Mouse (Mus musculus): Measurements from ENCODE around the gene Olfr1177-ps. TPM values are rescaled to one million over a fixed set of nuclear protein-coding genes. Genes with fewer than 3 reads are reported as not detected.

Gene Olfr1177-ps
- polyA plus RNA-seq (2016; fragmentation: Nextera tagmentation; extraction: Ambion mirVana) = not detected in 2 replicates

DNA sequence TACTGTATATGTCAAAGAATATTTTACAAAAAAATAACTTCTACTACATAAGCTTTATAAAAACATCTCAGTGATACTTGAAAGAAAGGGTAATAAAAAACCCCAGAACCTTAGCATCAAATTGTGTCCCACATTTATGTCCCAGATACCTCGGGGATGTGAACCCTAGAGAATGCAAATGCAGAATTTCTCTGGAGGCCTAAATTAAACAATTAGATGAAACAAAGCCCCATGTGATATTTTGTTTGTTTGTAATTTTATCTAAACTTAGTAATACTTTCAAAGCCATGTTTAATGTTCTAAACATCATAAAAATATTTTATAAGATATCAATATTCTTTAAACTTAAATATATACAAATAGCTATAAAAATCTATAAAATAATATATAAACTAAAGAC is at the start of gene Olfr1177-ps:
TSS of gene Olfr1177-ps (minus strand) at position 101 of the 400 bp plus-strand sequence.
- Histone ChIP-seq H3K9ac (replicated peaks) (no peak within 1 kb of the TSS), H3K36me3 (no peaks in the 10 kb centered on the region), H3K4me1 (no peaks in the 10 kb centered on the region), H3K27ac (replicated peaks) (no peak within 1 kb of the TSS), H3K27me3 (no peaks in the 10 kb centered on the region), H3K4me2 (replicated peaks) (no peak within 1 kb of the TSS), H3K4me3 (no peak within 1 kb of the TSS), H3K9me3 (no peaks in the 10 kb centered on the region)
- ATAC-seq (ENCODE audit: low FRiP score, low read depth) = no peak
- WGBS = 76% methylated on average over 1 of the region's 1 CpGs

- Histone ChIP-seq H3K9me3 (no peaks in the 10 kb centered on the region), H3K4me1 (no peaks in the 10 kb centered on the region), H3K27ac (replicated peaks) (no peak within 1 kb of the TSS), H3K4me3 (no peak within 1 kb of the TSS), H3K27me3 (no peaks in the 10 kb centered on the region), H3K4me2 (replicated peaks) (no peak within 1 kb of the TSS), H3K9ac (replicated peaks) (no peak within 1 kb of the TSS), H3K36me3 (no peaks in the 10 kb centered on the region)
- 93% methylated on average over 1 of the region's 1 CpGs for WGBS
- no peak for ATAC-seq (ENCODE audit: low FRiP score, low read depth)
Measured at GRCm38 (mm10) chr2:88386762-88387161, 40.5 kb upstream of the Olfr1177-ps start, which contains the start of gene Olfr1178. TSS of gene Olfr1178 (plus strand) at chr2:88387062.

GRCm38 (mm10) chr2:88356304-88356703 is 10.0 kb upstream of the Olfr1177-ps start:
- Histone ChIP-seq H3K4me3 (no peak overlapping the region), H3K9me3 (no peaks in the 10 kb centered on the region), H3K27me3 (no peaks in the 10 kb centered on the region), H3K27ac (replicated peaks) (no peak overlapping the region), H3K9ac (replicated peaks) (no peak overlapping the region), H3K4me1 (no peaks in the 10 kb centered on the region), H3K36me3 (no peaks in the 10 kb centered on the region), H3K4me2 (replicated peaks) (no peak overlapping the region)
- 0 out of 2 replicates have a peak, but pooled peaks have one; percentile 27 for ATAC-seq (ENCODE audit: low FRiP score, low read depth)
- 2% methylated on average over 2 of the region's 2 CpGs for WGBS

DNA sequence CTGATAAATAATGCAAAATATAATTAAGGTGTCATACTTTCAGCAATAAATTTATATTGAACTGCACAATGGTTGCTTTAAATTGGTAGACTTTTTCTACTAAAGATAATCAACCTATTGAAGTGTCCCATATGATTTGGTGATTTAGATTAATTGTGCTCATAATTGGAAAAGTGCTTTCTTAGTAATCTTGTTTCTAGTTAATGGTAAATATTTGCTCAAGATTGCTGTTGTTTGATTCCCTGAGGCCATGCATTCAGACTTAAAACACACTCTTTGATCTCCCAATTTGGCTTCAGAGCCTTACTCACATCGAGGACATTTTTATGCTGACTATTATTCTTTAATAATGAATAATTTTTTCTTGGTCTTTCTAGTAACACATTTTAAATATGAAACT is 9.9 kb downstream of the Olfr1177-ps start, which contains the start of gene Olfr1176:
TSS of gene Olfr1176 (plus strand) at position 301 of the 400 bp plus-strand sequence.
- ATAC-seq (ENCODE audit: low FRiP score, low read depth) = no peak
- H3K4me2 ChIP-seq (replicated peaks) = no peak within 1 kb of the TSS
- no peaks in the 10 kb centered on the region for H3K36me3 ChIP-seq
- H3K27me3 ChIP-seq = no peaks in the 10 kb centered on the region
- no peak within 1 kb of the TSS for H3K9ac ChIP-seq (replicated peaks)
- H3K9me3 ChIP-seq = no peaks in the 10 kb centered on the region
- no peak within 1 kb of the TSS for H3K27ac ChIP-seq (replicated peaks)
- no peaks in the 10 kb centered on the region for H3K4me1 ChIP-seq
- H3K4me3 ChIP-seq = no peak within 1 kb of the TSS
- WGBS = 80% methylated on average over 1 of the region's 1 CpGs

- Histone ChIP-seq H3K4me1 (no peaks in the 10 kb centered on the region), H3K9me3 (no peaks in the 10 kb centered on the region), H3K27ac (replicated peaks) (no peak within 1 kb of the TSS), H3K4me3 (no peak within 1 kb of the TSS), H3K27me3 (no peaks in the 10 kb centered on the region), H3K9ac (replicated peaks) (no peak within 1 kb of the TSS), H3K4me2 (replicated peaks) (no peak within 1 kb of the TSS), H3K36me3 (no peaks in the 10 kb centered on the region)
- WGBS = 84% methylated on average over 2 of the region's 2 CpGs
- no peak for ATAC-seq (ENCODE audit: low FRiP score, low read depth)
Measured at GRCm38 (mm10) chr2:88327115-88327514, 19.2 kb downstream of the Olfr1177-ps start, which contains the start of gene Olfr1175-ps. TSS of gene Olfr1175-ps (minus strand) at chr2:88327215.

DNA sequence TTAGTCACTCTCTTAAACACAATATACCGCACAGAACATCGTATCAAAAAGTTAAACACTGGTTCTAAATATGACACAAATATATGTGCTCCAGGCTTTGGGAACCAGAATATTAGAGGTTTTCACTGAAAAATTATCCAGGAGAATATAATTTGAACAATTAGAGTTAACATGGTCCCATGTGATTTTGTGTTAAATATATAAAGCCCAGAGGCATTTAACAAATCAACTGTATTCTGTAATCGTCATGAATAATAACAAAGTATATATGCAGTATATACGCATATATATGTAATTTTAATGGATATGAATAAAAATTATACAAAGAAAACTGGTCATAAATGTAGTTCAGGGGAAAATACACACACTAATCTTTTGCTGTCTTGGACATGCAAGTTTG is 31.3 kb downstream of the Olfr1177-ps start, which contains the start of gene Olfr1174-ps:
TSS of gene Olfr1174-ps (minus strand) at position 101 of the 400 bp plus-strand sequence.
- H3K9me3 ChIP-seq = no peaks in the 10 kb centered on the region

More for the DNA sequence above, 31.3 kb downstream of the Olfr1177-ps start, which contains the start of gene Olfr1174-ps:
- Histone ChIP-seq H3K9ac (replicated peaks) (no peak within 1 kb of the TSS), H3K27me3 (no peaks in the 10 kb centered on the region), H3K4me2 (replicated peaks) (no peak within 1 kb of the TSS), H3K4me1 (no peaks in the 10 kb centered on the region), H3K27ac (replicated peaks) (no peak within 1 kb of the TSS), H3K36me3 (no peaks in the 10 kb centered on the region), H3K4me3 (no peak within 1 kb of the TSS)
- 91% methylated on average over 4 of the region's 4 CpGs for WGBS
- ATAC-seq (ENCODE audit: low FRiP score, low read depth) = no peak

Other genes starting within 250 kb of the Olfr1177-ps start
- not detected in 2 replicates for gene Olfr1166, start 218.2 kb downstream of the Olfr1177-ps start, polyA plus RNA-seq (2016; fragmentation: Nextera tagmentation; extraction: Ambion mirVana)
- not detected in 2 replicates for gene Olfr1167, start 191.3 kb downstream of the Olfr1177-ps start, polyA plus RNA-seq (2016; fragmentation: Nextera tagmentation; extraction: Ambion mirVana)
- not detected in 2 replicates for gene Olfr1168, start 164.6 kb downstream of the Olfr1177-ps start, polyA plus RNA-seq (2016; fragmentation: Nextera tagmentation; extraction: Ambion mirVana)
- not detected in 2 replicates for gene Olfr1170, start 118.2 kb downstream of the Olfr1177-ps start, polyA plus RNA-seq (2016; fragmentation: Nextera tagmentation; extraction: Ambion mirVana)
- gene Olfr1173, start 66.6 kb downstream of the Olfr1177-ps start, polyA plus RNA-seq (2016; fragmentation: Nextera tagmentation; extraction: Ambion mirVana) = not detected in 2 replicates
- gene Olfr1174-ps, start 31.4 kb downstream of the Olfr1177-ps start, polyA plus RNA-seq (2016; fragmentation: Nextera tagmentation; extraction: Ambion mirVana) = not detected in 2 replicates
- gene Olfr1175-ps, start 19.3 kb downstream of the Olfr1177-ps start, polyA plus RNA-seq (2016; fragmentation: Nextera tagmentation; extraction: Ambion mirVana) = not detected in 2 replicates
- gene Olfr1176, start 9.8 kb downstream of the Olfr1177-ps start, polyA plus RNA-seq (2016; fragmentation: Nextera tagmentation; extraction: Ambion mirVana) = not detected in 2 replicates
- gene Olfr1178, start 40.6 kb upstream of the Olfr1177-ps start, polyA plus RNA-seq (2016; fragmentation: Nextera tagmentation; extraction: Ambion mirVana) = not detected in 2 replicates
- not detected in 2 replicates for gene Olfr1179, start 60.0 kb upstream of the Olfr1177-ps start, polyA plus RNA-seq (2016; fragmentation: Nextera tagmentation; extraction: Ambion mirVana)
- gene Olfr1180, start 72.7 kb upstream of the Olfr1177-ps start, polyA plus RNA-seq (2016; fragmentation: Nextera tagmentation; extraction: Ambion mirVana) = not detected in 2 replicates
- not detected in 2 replicates for gene Olfr1181, start 79.7 kb upstream of the Olfr1177-ps start, polyA plus RNA-seq (2016; fragmentation: Nextera tagmentation; extraction: Ambion mirVana)
- not detected in 2 replicates for gene Gm13757, start 102.6 kb upstream of the Olfr1177-ps start, polyA plus RNA-seq (2016; fragmentation: Nextera tagmentation; extraction: Ambion mirVana)
- not detected in 2 replicates for gene Olfr1183, start 108.4 kb upstream of the Olfr1177-ps start, polyA plus RNA-seq (2016; fragmentation: Nextera tagmentation; extraction: Ambion mirVana)
- gene Olfr1184, start 137.1 kb upstream of the Olfr1177-ps start, polyA plus RNA-seq (2016; fragmentation: Nextera tagmentation; extraction: Ambion mirVana) = not detected in 2 replicates
- gene Olfr1185-ps1, start 146.8 kb upstream of the Olfr1177-ps start, polyA plus RNA-seq (2016; fragmentation: Nextera tagmentation; extraction: Ambion mirVana) = not detected in 2 replicates
- not detected in 2 replicates for gene Olfr1186, start 172.1 kb upstream of the Olfr1177-ps start, polyA plus RNA-seq (2016; fragmentation: Nextera tagmentation; extraction: Ambion mirVana)
- not detected in 2 replicates for gene Olfr1188, start 210.4 kb upstream of the Olfr1177-ps start, polyA plus RNA-seq (2016; fragmentation: Nextera tagmentation; extraction: Ambion mirVana)
- gene Olfr1189, start 240.0 kb upstream of the Olfr1177-ps start, polyA plus RNA-seq (2016; fragmentation: Nextera tagmentation; extraction: Ambion mirVana) = not detected in 2 replicates

Measured in midbrain, embryonic 12.5 days (tissue).